Mouse (Mus musculus) midbrain, embryonic 11.5 days (tissue): ENCODE measurements at regions not wholly inside any gene's neighbourhood (a gene's known extent, or its start where the extent isn't known, plus 50 kb on each side); places are given as distances from the start of the nearest gene placed in this dataset.

Experiments
- ATAC-seq: fragments of 200-750 bp; cut with Nextera tagmentation; 2 replicates; pipeline ENCODE4 v1.8.0; 2017; ENCODE audit warnings: moderate TSS enrichment, moderate library complexity; ENCODE audit not compliant: low FRiP score
- DNase-seq: peaks from one replicate; pipeline ENCODE4 v3.0.0; 2015; ENCODE audit warnings: low spot score; ENCODE audit errors: missing footprints
- H3K27ac ChIP-seq: fragments of 300-500 bp; sonication (generic); 2 replicates; pipeline ENCODE4 v1.5.1; 2014; ENCODE audit warnings: low read depth, low read length
- H3K27me3 ChIP-seq: fragments of 300-500 bp; sonication (generic); 2 replicates; pipeline ENCODE4 v1.6.1; 2014; ENCODE audit warnings: mild to moderate bottlenecking, low read length, moderate library complexity, mixed read lengths; ENCODE audit not compliant: control insufficient read depth, insufficient read depth
- H3K36me3 ChIP-seq: fragments of 300-500 bp; sonication (generic); 2 replicates; pipeline ENCODE4 v1.6.1; 2014; ENCODE audit warnings: mild to moderate bottlenecking, low read length, moderate library complexity, mixed read lengths; ENCODE audit not compliant: control insufficient read depth, insufficient read depth
- H3K4me1 ChIP-seq: fragments of 300-500 bp; sonication (generic); 2 replicates; pipeline ENCODE4 v1.6.1; 2014; ENCODE audit warnings: low read length; ENCODE audit not compliant: control insufficient read depth, insufficient read depth
- H3K4me2 ChIP-seq: fragments of 300-500 bp; sonication (generic); 2 replicates; pipeline ENCODE4 v1.6.1; 2014; ENCODE audit warnings: mild to moderate bottlenecking, moderate library complexity
- H3K4me3 ChIP-seq: fragments of 300-500 bp; sonication (generic); 2 replicates; pipeline ENCODE4 v1.5.1; 2014; ENCODE audit warnings: low read depth, low read length
- H3K9ac ChIP-seq: fragments of 300-500 bp; sonication (generic); 2 replicates; pipeline ENCODE4 v1.6.1; 2014; ENCODE audit warnings: low read length
- H3K9me3 ChIP-seq: fragments of 300-500 bp; sonication (generic); 2 replicates; pipeline ENCODE4 v1.6.1; 2016; ENCODE audit warnings: low read length; ENCODE audit not compliant: control insufficient read depth
- WGBS: fragments of 180-500 bp; shearing (Covaris S2); extraction: QIAGEN DNeasy Blood & Tissue Kit; methylation state at CpG from one replicate; pipeline ENCODE4 v1.1.7; 2014; 5-methylcytosine and 5-hydroxymethylcytosine counted together

- H3K27me3 ChIP-seq: no peaks in the 10 kb centered on the region
- H3K9me3 ChIP-seq: no peaks in the 10 kb centered on the region
- no peak overlapping the region for H3K4me2 ChIP-seq
- ATAC-seq (no peak), DNase-seq (no peak)
- H3K27ac ChIP-seq: no peak overlapping the region
- H3K4me3 ChIP-seq: no peak overlapping the region
- no peaks in the 10 kb centered on the region for H3K4me1 ChIP-seq
- WGBS: 97% methylated on average over 3 of the region's 3 CpGs
- no peaks in the 10 kb centered on the region for H3K36me3 ChIP-seq
- H3K9ac ChIP-seq: no peak overlapping the region
Observed at GRCm38 (mm10) chr6:50898792-50899191, 244.6 kb upstream of the Npvf start.

DNA sequence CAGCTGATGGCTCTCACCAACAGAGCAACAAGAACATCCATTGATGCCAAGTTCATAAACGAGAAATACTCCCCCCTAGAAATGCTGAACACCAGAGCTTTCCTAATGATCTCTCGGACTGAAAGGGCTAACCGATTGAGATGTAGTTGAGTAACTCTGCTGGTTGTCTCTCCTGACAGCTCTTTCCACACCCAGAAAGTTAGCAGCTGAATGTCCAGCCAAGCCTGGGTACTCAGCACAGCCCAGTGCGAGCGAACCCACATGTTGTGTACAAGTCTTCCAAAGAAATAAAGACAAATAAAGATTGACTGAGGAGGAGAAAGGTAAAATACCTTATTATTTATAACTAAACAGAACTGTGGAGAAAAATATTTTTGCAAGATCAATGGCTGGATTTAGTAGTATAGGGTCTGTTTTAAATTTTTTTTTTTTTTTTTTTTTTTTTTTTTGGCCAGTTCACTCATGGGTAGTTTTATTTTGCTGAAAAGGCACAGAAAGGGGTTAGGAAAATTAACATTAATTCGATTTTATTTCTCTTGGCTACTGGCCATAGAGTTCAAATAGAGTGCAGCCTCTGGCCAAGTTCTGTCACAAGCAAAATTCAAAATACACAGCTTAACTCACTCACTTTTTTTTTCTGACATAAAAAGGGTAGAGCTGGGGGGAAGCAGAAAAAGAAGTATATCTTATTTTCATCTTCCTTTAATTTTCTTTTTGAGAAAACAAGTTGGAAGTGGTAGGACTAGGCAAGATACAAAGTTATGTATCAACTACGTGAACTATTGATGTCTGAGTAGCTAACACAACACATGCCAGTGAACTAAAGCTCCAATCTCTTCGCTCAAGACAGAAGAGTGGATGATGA is 261.2 kb upstream of the Npvf start:
- 86% methylated on average over 8 of the region's 8 CpGs for WGBS
- H3K9ac ChIP-seq: no peak overlapping the region
- no peak overlapping the region for H3K27ac ChIP-seq
- H3K9me3 ChIP-seq: no peaks in the 10 kb centered on the region
- no peak overlapping the region for H3K4me2 ChIP-seq
- H3K4me1 ChIP-seq: no peaks in the 10 kb centered on the region
- H3K4me3 ChIP-seq: no peak overlapping the region
- DNase-seq: peak; percentile 61
- H3K27me3 ChIP-seq: no peaks in the 10 kb centered on the region
- ATAC-seq: no peak
- H3K36me3 ChIP-seq: no peaks in the 10 kb centered on the region

GRCm38 (mm10) chr6:50918248-50918647 is 264.0 kb upstream of the Npvf start:
- Histone ChIP-seq H3K27me3 (no peaks in the 10 kb centered on the region), H3K27ac (no peak overlapping the region), H3K9ac (no peak overlapping the region), H3K9me3 (no peaks in the 10 kb centered on the region), H3K4me3 (no peak overlapping the region), H3K36me3 (no peaks in the 10 kb centered on the region), H3K4me2 (no peak overlapping the region), H3K4me1 (no peaks in the 10 kb centered on the region)
- DNase-seq: no peak
- no peak for ATAC-seq
- WGBS: 86% methylated on average over 3 of the region's 3 CpGs

DNA sequence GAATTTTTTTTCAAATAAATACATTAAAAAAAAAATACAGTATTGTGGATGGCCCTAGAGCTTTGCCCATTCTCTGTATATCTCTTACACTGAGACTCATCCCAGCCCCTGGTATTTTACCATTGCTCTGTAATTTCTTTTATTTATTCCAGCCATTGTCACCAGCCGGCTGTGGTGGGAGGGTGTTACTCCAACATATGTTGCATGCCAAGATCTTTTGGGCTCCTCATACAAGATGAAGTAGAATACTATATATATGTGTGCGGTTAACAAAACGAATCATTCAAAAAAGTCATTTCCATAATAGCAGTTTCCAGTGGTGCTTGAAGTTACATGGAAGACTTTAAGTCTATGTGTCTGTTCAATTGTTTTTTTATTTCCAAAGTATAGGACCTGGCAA is 268.0 kb upstream of the Npvf start:
- DNase-seq (no peak), ATAC-seq (no peak)
- H3K27me3 ChIP-seq: no peaks in the 10 kb centered on the region
- no peak overlapping the region for H3K4me3 ChIP-seq
- no peaks in the 10 kb centered on the region for H3K9me3 ChIP-seq
- no peak overlapping the region for H3K9ac ChIP-seq
- H3K36me3 ChIP-seq: no peaks in the 10 kb centered on the region
- 94% methylated on average over 3 of the region's 3 CpGs for WGBS
- no peak overlapping the region for H3K4me2 ChIP-seq
- no peak overlapping the region for H3K27ac ChIP-seq
- no peaks in the 10 kb centered on the region for H3K4me1 ChIP-seq

GRCm38 (mm10) chr6:50924571-50924970 is 270.3 kb upstream of the Npvf start:
- Histone ChIP-seq H3K36me3 (no peaks in the 10 kb centered on the region), H3K27me3 (no peaks in the 10 kb centered on the region), H3K4me2 (no peak overlapping the region), H3K27ac (no peak overlapping the region), H3K4me1 (no peaks in the 10 kb centered on the region), H3K9ac (no peak overlapping the region; the same call in 1 of the 2 replicates), H3K9me3 (no peaks in the 10 kb centered on the region), H3K4me3 (no peak overlapping the region)
- 52% methylated on average over 5 of the region's 5 CpGs for WGBS
- no peak for ATAC-seq
- DNase-seq: no peak

GRCm38 (mm10) chr6:50924998-50925397 is 270.8 kb upstream of the Npvf start:
- 62% methylated on average over 7 of the region's 7 CpGs for WGBS
- ATAC-seq: no peak

DNA sequence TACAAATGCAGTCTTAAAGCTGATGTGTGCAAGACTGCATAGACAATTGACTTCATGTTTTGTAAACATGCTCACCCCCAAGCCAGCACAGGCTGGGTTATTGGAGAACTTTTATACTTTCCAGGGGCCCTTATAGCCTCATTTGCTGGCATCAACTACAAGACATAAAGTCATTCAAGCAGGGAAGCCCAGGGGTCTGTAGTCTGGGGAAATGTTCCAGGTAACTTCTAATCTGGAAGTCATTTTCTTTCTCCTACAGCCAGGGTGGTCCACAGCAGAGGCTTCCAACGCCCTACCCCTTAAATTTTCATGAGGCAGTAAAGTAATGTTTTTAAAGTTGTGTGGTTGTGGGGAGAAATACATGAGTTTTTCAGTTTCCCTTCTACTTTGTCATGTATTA is 272.1 kb upstream of the Npvf start:
- Histone ChIP-seq H3K9ac (no peak overlapping the region), H3K36me3 (no peaks in the 10 kb centered on the region), H3K27me3 (no peaks in the 10 kb centered on the region), H3K9me3 (no peaks in the 10 kb centered on the region), H3K4me3 (no peak overlapping the region), H3K27ac (no peak overlapping the region), H3K4me1 (no peaks in the 10 kb centered on the region), H3K4me2 (no peak overlapping the region)
- ATAC-seq (no peak), DNase-seq (no peak)
- 85% methylated on average over 1 of the region's 1 CpGs for WGBS

More at GRCm38 (mm10) chr6:50924998-50925397, 270.8 kb upstream of the Npvf start:
- Histone ChIP-seq H3K4me3 (no peak overlapping the region), H3K27ac (no peak overlapping the region), H3K27me3 (no peaks in the 10 kb centered on the region), H3K9me3 (no peaks in the 10 kb centered on the region), H3K36me3 (no peaks in the 10 kb centered on the region), H3K4me1 (no peaks in the 10 kb centered on the region), H3K4me2 (no peak overlapping the region), H3K9ac (no peak overlapping the region)
- DNase-seq: no peak

- H3K9ac ChIP-seq: no peak overlapping the region
- H3K36me3 ChIP-seq: no peaks in the 10 kb centered on the region
- 89% methylated on average over 9 of the region's 9 CpGs for WGBS
- H3K4me2 ChIP-seq: no peak overlapping the region
- no peak for DNase-seq
- no peaks in the 10 kb centered on the region for H3K9me3 ChIP-seq
- no peaks in the 10 kb centered on the region for H3K27me3 ChIP-seq
- H3K4me3 ChIP-seq: no peak overlapping the region
- H3K27ac ChIP-seq: no peak overlapping the region
- H3K4me1 ChIP-seq: no peaks in the 10 kb centered on the region
- no peak for ATAC-seq
Observed at GRCm38 (mm10) chr6:50929503-50929902, 275.3 kb upstream of the Npvf start.

GRCm38 (mm10) chr6:50933510-50933909 is 279.3 kb upstream of the Npvf start:
- Histone ChIP-seq H3K9me3 (no peaks in the 10 kb centered on the region), H3K27ac (no peak overlapping the region), H3K4me3 (no peak overlapping the region), H3K36me3 (no peaks in the 10 kb centered on the region), H3K27me3 (no peaks in the 10 kb centered on the region), H3K4me1 (no peaks in the 10 kb centered on the region; the same call in 1 of the 2 replicates), H3K4me2 (no peak overlapping the region), H3K9ac (no peak overlapping the region)
- DNase-seq: no peak
- ATAC-seq: no peak
- WGBS: 91% methylated on average over 6 of the region's 6 CpGs
